Mouse (Mus musculus) brain, adult 2 months (tissue): ENCODE results near the gene Nav2.
A peak's percentile ranks its signal among the peaks of the same experiment; 100 is the strongest.

Experiments used
- DNase-seq: peaks from one replicate; pipeline ENCODE4 v3.0.0; 2011; ENCODE audit warnings: low read depth, low spot score

Gene Nav2

GRCm38 (mm10) chr7:49278531-49278930 is 370.0 kb downstream of the Nav2 start:
- DNase-seq: no peak

GRCm38 (mm10) chr7:49280427-49280826 is 371.9 kb downstream of the Nav2 start:
- no peak for DNase-seq

GRCm38 (mm10) chr7:49282446-49282845 is 373.9 kb downstream of the Nav2 start:
- DNase-seq: no peak

- DNase-seq: no peak
Measured at GRCm38 (mm10) chr7:49283507-49284361, 375.2 kb downstream of the Nav2 start.

- peak; percentile 74 for DNase-seq
Measured at GRCm38 (mm10) chr7:49288186-49288585, 379.7 kb downstream of the Nav2 start.

- DNase-seq: no peak
Measured at GRCm38 (mm10) chr7:49290308-49290707, 381.8 kb downstream of the Nav2 start.

- no peak for DNase-seq
Measured at GRCm38 (mm10) chr7:49291208-49291892, 382.8 kb downstream of the Nav2 start.

GRCm38 (mm10) chr7:49297148-49297547 is 388.6 kb downstream of the Nav2 start:
- no peak for DNase-seq

- no peak for DNase-seq
Measured at GRCm38 (mm10) chr7:49298431-49298839, 389.9 kb downstream of the Nav2 start.

GRCm38 (mm10) chr7:49301487-49301886 is 393.0 kb downstream of the Nav2 start:
- peak; percentile 37 for DNase-seq

GRCm38 (mm10) chr7:49303600-49304411 is 395.3 kb downstream of the Nav2 start:
- DNase-seq: no peak

GRCm38 (mm10) chr7:49307717-49308116 is 399.2 kb downstream of the Nav2 start:
- DNase-seq: no peak

- no peak for DNase-seq
Measured at GRCm38 (mm10) chr7:49309746-49310145, 401.2 kb downstream of the Nav2 start.

- DNase-seq: no peak
Measured at GRCm38 (mm10) chr7:49313945-49314344, 405.4 kb downstream of the Nav2 start.

GRCm38 (mm10) chr7:49315033-49315432 is 406.5 kb downstream of the Nav2 start:
- DNase-seq: no peak

GRCm38 (mm10) chr7:49316600-49316999 is 408.1 kb downstream of the Nav2 start:
- DNase-seq: no peak

- no peak for DNase-seq
Measured at GRCm38 (mm10) chr7:49318183-49318897, 409.8 kb downstream of the Nav2 start.

- DNase-seq: no peak
Measured at GRCm38 (mm10) chr7:49318898-49319293, 410.4 kb downstream of the Nav2 start.

- no peak for DNase-seq
Measured at GRCm38 (mm10) chr7:49319981-49320380, 411.5 kb downstream of the Nav2 start.

- DNase-seq: no peak
Measured at GRCm38 (mm10) chr7:49321124-49321531, 412.6 kb downstream of the Nav2 start.

- no peak for DNase-seq
Measured at GRCm38 (mm10) chr7:49322179-49322578, 413.7 kb downstream of the Nav2 start.
